Mouse (Mus musculus): ENCODE measurements around the gene Mknk2. TPM values are rescaled to one million over a fixed set of nuclear protein-coding genes. Genes with fewer than 3 reads are reported as not detected.
A peak's percentile ranks its signal among the peaks of the same experiment; 100 is the strongest.
"Not testable (repeated sequence)": the region's sequence is repeated elsewhere in the genome, so short reads cannot be mapped to it uniquely, and the experiment has no call there.

The Mknk2 gene
- total RNA-seq, 2 experiments from 2014 or later, result 48.5 to 53.2 TPM

DNA sequence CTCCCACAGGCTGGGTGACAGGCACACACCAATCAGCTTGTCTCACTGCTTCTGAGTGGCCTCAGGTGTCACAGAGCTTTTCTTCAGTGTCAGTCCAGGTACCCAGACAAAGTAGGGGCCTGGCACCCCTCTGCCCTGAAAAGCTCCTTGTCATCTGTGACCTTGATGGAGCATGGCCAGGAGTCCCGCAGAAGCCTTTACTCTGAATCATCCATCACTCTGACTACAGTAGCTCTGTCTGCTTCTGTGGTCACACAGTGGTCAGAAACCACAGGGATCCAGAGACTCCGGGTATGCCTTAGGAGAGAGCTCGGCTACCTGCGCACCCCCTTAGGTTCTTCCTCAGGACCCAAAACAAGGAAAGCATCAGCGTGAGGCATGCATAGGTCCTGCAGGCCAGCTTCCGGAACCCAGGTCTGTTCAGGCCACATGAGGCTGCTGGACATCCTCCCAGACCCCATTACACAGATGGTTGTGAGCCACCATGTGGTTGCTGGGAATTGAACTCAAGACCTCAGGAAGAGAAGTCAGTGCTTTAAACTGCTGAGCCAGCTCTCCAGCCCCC lies 24.7 kb downstream of the Mknk2 start:
- DNase-seq (ENCODE audit: low spot score in 2 of 2), result no peak

DNA sequence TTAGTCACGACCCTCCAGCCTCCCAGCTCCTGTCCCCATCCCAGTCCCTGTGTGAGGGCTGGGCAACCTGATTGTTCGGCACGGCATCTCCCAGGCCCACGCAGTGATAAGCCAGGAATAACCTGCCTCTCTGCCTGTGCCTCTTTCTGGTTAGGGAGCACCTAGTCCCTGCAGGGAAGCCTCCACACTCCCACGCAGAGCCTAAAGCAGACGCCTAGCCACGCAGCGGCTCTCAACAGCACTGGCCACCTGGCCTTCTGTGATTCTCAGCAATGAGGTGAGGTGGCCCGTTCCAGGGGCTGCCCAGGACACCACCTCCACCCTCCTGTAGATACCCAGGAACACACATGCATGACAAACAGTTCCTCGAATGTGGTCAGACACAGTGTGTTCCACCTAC lies 27.5 kb downstream of the Mknk2 start:
- no peak for DNase-seq (ENCODE audit: low spot score in 2 of 2)

DNA sequence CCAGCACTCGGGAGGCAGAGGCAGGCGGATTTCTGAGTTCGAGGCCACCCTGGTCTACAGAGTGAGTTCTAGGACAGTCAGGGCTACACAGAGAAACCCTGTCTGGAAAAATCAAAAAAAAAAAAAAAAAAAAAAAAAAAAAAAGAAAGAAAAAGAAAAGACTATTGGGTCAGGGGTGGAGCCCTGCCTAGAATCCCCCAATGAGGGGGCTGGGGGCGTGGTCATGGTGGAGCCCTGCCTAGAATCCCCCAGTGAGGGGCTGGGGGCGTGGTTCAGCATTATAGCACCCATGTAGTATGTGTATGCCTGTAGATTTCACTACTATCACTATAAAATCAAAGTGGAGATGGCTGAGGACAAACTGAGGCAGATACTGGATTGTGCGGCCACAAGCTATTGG lies 28.0 kb downstream of the Mknk2 start:
- not testable (repeated sequence) for DNase-seq (ENCODE audit: low spot score in 2 of 2)

DNA sequence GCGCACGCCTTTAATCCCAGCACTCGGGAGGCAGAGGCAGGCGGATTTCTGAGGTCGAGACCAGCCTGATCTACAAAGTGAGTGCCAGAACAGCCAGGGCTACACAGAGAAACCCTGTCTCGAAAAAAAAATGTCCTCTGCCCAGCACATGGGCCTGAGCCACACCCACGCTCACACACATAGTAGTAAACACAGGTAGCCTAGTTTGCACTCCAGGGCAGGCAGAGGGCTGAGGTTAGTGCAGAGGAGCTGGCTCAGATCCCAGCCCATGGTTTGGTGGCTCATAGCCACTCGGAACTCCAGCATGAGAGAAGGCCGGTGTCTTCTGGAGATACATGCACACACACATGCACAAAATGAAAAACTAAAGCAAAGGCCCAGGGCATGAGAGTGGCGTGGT lies 31.0 kb downstream of the Mknk2 start:
- no peak for DNase-seq (ENCODE audit: low spot score in 2 of 2)

DNA sequence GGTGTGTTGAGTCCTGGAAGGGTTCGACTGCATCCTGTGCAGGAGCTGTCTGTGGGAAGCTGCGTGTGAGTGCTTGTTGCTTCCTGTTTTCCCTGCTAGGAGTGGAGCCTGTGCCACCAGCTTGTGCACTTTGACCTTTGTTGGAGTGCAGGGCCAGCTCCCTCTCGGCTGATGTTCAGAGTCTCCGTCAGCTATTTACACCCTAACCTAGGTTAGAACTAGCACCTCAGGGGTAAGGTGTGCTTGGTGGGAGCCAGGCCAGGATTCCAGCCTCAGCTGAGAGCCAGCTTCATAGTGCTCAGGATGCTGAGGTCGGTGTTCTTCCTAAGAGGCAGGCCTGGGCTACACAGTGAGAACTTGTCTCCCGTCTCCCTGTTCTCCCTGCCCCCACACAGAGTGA lies 42.6 kb downstream of the Mknk2 start:
- DNase-seq (ENCODE audit: low spot score in 2 of 2), result no peak

DNA sequence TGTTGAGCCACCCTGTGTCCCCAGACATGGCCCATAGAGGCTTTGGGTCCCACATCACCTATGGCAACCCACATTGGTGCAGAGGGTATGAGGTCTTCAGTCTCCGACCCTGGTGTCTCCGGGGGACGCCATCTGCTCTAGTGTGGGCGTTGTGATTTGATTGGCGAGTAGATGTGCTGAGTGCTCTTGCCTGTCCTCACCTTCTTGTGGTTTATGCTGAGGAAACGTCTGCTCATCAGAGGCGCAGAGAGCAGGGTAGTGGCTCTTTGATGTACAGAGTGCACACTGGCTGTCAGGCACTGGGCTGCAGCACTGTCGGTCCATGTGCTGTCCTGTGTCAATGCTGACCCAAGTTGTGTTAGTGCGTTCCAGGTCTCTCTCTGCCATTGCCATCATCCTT lies 49.0 kb downstream of the Mknk2 start:
- no peak for DNase-seq (ENCODE audit: low spot score in 2 of 2)

DNA sequence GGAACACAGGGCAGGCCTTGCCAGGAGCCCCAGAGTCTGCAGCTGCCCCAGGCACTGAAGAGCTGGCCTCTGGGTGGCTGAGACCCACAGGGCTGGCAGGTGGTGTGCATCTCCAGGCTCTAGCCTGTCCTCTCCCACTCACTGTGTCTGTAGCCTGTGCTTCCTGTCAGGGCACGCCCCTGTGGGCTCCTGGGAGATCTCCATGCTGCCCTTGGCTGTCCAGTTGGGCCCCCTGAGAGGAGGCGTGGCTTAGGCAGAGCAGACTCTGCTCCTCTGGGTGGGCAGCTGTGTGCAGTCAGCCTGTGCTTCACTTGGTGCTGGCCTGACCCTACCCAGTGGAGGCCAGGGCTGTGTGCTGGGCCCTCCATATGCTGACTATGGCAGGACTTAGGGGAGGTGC lies 50.2 kb downstream of the Mknk2 start:
- no peak for DNase-seq (ENCODE audit: low spot score in 2 of 2)

DNA sequence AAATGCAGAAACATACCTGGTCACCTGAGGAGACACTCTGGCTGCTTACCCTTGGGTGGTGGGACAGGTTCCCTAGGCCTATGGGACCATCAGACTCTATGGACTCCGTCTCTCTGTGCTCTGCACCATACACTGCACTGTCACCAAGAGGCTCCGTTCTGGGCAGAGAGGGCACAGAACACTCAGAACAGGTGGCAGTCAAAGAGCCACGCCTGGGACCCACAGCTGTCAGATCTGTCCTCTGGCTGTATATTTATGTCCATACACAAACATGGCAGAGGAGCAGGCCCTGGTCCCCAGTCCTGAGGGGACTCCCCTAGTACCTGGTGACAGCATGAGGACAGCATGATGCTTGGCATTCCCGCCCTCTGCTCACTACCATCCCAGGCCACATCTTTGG lies 52.1 kb downstream of the Mknk2 start:
- DNase-seq (ENCODE audit: low spot score in 2 of 2), result no peak

DNA sequence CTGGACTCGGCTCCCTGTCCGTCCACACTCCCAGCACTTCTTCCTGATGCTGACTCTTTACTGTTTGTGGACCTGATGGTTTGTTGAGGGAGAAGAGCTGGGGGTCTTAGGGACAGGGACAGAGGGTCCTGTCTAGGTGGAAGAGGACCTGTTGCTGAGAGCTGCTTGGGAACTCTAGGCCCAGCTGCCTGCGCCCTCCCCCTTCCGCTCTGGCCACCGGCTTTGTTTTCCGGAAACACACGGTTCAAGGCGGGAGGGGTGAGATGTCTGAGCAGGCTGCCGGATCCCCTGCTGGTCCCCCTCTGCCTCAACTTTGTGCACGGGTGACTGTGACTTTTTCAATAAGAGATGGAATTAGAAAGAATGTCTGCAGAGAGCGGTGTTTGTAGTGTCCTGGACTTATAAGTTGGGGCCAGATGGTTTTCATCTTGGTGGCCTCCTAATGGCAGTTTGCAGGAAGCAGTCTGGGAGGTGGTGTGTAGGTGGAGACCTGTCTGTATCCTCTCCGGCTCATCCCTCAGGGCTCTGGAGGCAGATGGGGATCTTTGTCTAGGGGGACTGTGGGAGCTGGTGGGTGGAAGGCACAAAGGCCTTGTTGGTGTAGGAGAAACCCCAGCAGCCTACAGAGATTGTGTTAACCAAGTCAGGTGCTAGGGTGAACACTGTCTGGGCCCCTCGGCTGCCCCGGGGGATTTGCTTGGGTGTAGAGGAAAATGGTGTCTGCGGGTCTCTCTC lies 54.3 kb downstream of the Mknk2 start:
- peak; percentile 47 to 50 for DNase-seq (ENCODE audit: low spot score in 2 of 2)

DNA sequence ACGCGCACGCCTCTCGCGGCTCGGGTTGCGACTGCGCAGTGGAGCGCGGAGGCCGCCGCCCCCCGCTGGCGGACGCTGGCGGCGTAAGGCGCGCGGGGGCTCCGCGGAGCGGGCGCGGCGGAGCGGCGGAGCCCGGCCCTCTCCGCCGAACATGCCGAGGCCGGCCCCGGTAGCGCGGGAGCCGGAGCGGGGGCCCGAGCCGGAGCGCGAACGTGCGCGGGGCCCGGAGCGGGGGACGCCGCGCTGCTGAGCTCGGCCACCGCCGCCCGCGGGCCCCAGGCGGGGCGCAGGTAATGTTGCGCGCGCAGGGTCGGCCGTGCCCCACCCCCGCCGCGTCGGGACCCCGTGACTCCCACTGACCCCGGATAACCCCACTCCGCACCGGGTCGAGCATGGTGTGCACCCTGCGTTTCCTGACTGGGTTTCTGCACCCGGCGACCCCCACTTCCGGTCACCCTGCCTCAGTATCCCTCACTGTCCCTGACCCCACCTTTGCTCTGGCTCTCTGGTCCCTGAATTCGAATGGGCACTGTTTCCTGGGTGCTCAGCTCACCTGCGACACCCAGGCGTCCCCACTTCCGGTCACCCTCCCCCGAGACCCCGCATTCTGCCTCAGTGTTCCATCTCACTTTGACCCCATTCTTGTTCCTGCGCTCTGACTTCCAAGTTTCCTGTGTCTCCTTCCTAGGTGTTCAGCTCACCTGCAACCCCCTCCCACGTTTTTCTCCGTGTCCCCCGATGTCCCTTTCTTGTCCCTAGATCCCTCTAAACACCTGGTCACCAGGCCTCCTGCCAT lies 55.1 kb downstream of the Mknk2 start, which contains the start of gene Csnk1g2:
Gene Csnk1g2, plus strand, starts transcription at position 178 of the 796 bp plus-strand sequence.
- DNase-seq (ENCODE audit: low spot score in 2 of 2), result peak; percentile 45 to 57

DNA sequence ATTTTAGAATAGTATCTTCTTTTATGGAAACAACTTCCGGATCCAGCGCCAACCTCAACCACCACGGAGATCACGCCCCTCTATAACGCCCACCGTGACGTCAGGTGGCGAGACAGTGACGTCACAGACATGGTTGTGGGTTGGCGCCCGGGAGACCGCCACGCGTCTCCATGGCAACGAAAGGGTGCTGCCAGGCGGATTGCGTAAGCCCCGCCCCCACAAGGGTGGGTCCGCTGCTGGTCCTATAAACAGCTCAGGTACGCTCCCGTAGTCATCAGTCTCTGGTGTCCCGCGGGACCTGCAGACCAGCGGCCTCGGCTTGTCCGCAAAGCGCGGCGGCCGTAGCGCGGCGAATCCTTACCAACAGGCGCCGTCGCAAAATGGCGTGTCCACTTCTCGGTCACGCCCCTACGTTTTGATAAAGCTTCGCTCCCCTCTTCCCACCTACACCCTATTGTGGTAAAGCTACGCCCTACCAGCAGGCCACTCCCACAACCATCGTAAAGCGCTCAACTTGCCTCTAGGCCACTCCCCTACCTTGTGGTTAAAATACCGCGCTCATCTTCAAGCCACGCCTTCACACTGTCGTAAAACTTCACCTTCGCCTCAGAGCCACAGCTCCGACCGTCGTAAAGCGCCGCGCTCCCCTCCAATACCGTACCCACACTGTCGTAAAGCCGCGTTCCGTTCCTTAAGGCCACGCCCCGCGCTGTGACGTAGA lies 55.8 kb downstream of the Mknk2 start:
- peak; percentile 99 for DNase-seq (ENCODE audit: low spot score in 2 of 2)

DNA sequence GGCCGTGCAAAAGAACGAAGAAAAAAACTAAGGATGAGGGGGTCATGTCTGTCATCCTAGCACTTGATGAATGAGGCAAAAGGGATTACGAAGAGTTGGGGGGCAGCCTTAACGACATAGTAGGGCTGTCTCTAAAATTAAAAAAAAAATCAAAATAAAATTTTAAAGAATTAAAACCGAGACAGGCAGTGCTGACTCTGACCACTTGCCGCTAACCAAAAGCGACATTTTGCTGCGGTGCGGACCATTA lies 56.3 kb downstream of the Mknk2 start:
- no peak for DNase-seq (ENCODE audit: low spot score in 2 of 2)

DNA sequence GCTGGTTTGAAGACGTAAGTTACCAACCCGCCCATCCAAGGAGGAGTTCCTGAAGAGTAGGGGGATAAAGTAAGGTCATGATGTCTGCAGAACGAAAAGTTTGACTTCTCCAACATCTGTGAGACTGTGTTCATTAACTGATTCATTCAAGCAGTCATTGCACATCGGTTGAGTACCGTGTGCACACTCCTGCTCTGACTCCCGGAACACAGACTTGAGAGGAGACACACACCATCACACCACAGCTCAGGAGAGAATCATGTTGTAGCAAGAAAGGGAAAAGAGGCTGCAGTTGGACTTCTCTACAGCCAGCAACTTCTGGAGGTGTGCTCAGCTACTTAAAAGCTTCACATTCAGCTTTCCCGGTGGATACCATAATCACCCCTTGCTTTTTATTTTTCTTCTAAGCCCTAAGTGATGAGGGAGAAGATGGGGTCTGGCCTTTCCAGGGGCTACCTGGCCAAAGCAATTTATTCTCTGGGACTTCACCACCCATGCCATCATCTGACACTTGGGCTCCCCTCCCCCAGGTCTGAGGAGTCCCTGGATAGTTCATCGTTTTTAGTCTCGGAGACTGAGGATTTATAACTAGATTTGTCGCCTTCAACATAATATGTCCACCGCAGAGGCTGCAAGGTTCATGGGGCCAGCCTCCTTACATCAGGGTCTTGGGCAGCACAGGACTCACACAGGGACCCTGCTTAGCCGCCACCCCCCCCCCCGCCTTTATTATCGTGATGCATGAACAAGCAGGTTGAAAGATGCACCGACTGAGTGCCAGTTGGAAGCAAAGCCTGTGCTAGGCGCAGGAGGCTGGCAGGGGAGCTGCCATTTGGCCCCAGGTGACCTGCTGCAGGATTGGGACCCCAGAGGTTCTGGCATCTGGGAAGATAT lies 56.9 kb downstream of the Mknk2 start:
- peak in 1 of 2 experiments; percentile 46 for DNase-seq (ENCODE audit: low spot score in 2 of 2)

DNA sequence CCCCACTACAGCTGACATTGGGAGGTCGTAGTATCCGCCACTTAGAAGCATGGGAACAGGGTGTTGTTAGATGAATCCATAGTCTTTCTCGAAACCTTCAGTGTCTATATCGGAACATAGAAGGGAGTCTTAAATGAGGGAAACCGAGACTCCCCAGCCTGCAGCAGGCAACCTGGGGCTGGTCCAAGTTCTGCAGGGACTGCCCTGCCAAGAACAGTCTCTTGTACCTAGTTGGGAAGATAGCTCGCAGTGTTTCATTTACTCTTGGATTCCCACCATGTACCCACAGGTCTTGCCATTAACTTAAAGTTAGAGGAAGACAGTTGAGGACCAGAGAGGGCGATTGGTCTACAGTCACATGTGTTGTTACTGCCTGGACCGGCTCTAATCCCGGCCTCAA lies 57.5 kb downstream of the Mknk2 start:
- DNase-seq (ENCODE audit: low spot score in 2 of 2), result no peak

DNA sequence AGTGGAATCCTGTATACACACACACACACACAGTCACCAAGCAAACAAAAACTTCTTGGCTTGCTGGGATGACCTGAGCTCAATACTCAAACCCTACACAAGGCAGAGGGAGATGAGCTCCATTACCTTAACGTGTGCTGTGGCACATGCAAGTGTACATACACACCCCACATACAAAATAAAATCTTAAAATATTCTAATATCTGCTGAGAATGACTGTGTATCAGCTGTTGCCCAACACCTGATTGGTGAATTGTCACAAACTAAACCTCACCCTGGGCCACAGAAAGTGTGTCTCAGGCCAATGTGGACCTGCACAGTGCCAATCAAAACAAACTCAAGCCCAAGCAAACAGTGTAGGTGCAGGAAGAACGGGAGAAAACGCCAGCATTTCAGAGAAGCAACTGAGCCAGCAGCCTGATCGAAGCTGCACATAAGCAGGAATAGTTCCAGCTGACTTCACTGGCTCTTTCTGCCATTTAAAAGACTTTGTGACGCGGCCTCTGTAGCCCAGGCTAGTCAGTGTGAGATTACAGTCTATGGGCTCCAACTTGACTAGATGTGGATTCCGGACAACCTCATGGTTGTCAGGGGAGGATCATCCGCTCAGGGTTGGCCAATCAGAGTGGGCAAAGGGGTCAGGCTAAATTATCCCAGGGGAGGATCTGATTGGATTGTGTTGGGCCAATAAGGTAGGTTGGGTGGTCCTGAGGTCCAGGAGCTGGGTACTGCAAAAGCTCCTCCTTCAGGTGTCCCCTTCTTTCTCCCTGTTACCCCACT lies 58.3 kb downstream of the Mknk2 start:
- no peak for DNase-seq (ENCODE audit: low spot score in 2 of 2)

DNA sequence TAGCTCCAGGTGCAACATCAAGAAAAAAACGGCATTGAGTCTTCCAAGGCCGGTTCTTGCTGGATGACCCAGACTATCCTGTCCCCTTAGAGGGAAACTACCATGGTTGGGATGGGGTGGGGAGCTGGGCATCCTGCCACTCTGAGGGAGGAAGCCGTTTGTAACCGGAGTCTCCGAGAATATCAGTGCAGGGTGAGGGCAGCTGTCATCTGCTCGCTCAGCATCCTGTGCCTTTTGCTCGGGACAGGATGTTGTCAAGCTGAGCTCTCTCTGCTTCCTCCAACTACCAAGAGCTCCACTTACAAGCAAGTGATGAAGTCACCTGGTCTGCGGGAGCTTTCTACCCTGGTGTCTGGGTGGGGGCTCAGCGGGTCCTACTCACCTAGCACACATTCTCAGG lies 59.7 kb downstream of the Mknk2 start:
- no peak for DNase-seq (ENCODE audit: low spot score in 2 of 2)

Measured in layer of hippocampus, postnatal 10 days (tissue).